Mouse (Mus musculus) lung, postnatal 0 days (tissue): Measurements from ENCODE around the gene Mfsd14b. TPM values are rescaled to one million over a fixed set of nuclear protein-coding genes. Genes with fewer than 3 reads are reported as not detected.

Experiments used
- ATAC-seq: fragments of 200-750 bp; cut with Nextera tagmentation; 2 replicates; pipeline ENCODE4 v1.8.0; 2017; ENCODE audit warnings: moderate library complexity
- DNase-seq: peaks from one replicate; pipeline ENCODE4 v3.0.0-alpha.2; 2016; ENCODE audit warnings: low spot score
- H3K27ac ChIP-seq: fragments of 300-500 bp; sonication (generic); 2 replicates; pipeline ENCODE4 v1.5.1; 2014; ENCODE audit warnings: antibody characterized with exemption, mild to moderate bottlenecking, low read length, mixed read lengths
- H3K27me3 ChIP-seq: fragments of 300-500 bp; sonication (generic); replicated peaks from 2 replicates; pipeline ENCODE4 v1.6.1; 2014; ENCODE audit warnings: low read length, mixed read lengths; ENCODE audit not compliant: insufficient read depth
- H3K36me3 ChIP-seq: fragments of 300-500 bp; sonication (generic); 2 replicates; pipeline ENCODE4 v1.6.1; 2014; ENCODE audit warnings: low read length, mixed read lengths; ENCODE audit not compliant: insufficient read depth
- H3K4me1 ChIP-seq: fragments of 300-500 bp; sonication (generic); 2 replicates; pipeline ENCODE4 v1.6.1; 2014; ENCODE audit warnings: antibody characterized with exemption, low read depth, low read length, mixed read lengths; ENCODE audit not compliant: insufficient read depth
- H3K4me2 ChIP-seq: fragments of 300-500 bp; sonication (generic); replicated peaks from 2 replicates; pipeline ENCODE4 v1.6.1; 2014; ENCODE audit warnings: low read depth, mild to moderate bottlenecking, low read length, moderate library complexity, mixed read lengths
- H3K4me3 ChIP-seq: fragments of 300-500 bp; sonication (generic); 2 replicates; pipeline ENCODE4 v1.5.1; 2014; ENCODE audit warnings: low read depth, low read length
- H3K9ac ChIP-seq: fragments of 300-500 bp; sonication (generic); replicated peaks from 2 replicates; pipeline ENCODE4 v1.6.1; 2014; ENCODE audit warnings: low read depth, mild to moderate bottlenecking
- H3K9me3 ChIP-seq: fragments of 300-500 bp; sonication (generic); 2 replicates; pipeline ENCODE4 v1.6.1; 2016; ENCODE audit warnings: low read length, mixed read lengths
- CTCF ChIP-seq: IDR thresholded peaks from 2 replicates; pipeline ENCODE4 v1.5.1; 2016; ENCODE audit warnings: antibody characterized with exemption, mild to moderate bottlenecking
- EP300 ChIP-seq: IDR thresholded peaks from 2 replicates; pipeline ENCODE4 v1.6.1; 2016; ENCODE audit warnings: antibody characterized with exemption, mild to moderate bottlenecking, control low read depth
- WGBS: fragments of 180-500 bp; shearing (Covaris S2); extraction: QIAGEN DNeasy Blood & Tissue Kit; methylation state at CpG from one replicate; pipeline ENCODE4 v1.1.7; 2014; 5-methylcytosine and 5-hydroxymethylcytosine counted together
- polyA plus RNA-seq: library from polyadenylated mRNA; unstranded; fragments of >200 nt; fragmentation: Nextera tagmentation; extraction: Ambion mirVana; gene quantifications from 2 replicates; pipeline ENCODE4 v1.2.1, GENCODE M21; 2015

The Mfsd14b gene
- polyA plus RNA-seq, 1 experiment from 2014 or later, result 46.1 TPM

GRCm38 (mm10) chr13:65113239-65113638, 464 bp upstream of the Mfsd14b start:
- H3K4me3 ChIP-seq, result peak overlapping the region; percentile 76
- H3K27me3 ChIP-seq, result no peaks in the 10 kb centered on the region
- H3K4me1 ChIP-seq, result no peaks in the 10 kb centered on the region
- H3K27ac ChIP-seq, result peak overlapping the region; percentile 89
- 68% methylated on average over 3 of the region's 3 CpGs for WGBS
- peak overlapping the region; percentile 90 for H3K9ac ChIP-seq
- DNase-seq, result peak; percentile 33
- H3K4me2 ChIP-seq, result peak overlapping the region; percentile 56
- H3K9me3 ChIP-seq, result no peaks in the 10 kb centered on the region
- TF ChIP-seq EP300, result no peak
- no peak for TF ChIP-seq CTCF
- no peaks in the 10 kb centered on the region for H3K36me3 ChIP-seq
- no peak for ATAC-seq

DNA sequence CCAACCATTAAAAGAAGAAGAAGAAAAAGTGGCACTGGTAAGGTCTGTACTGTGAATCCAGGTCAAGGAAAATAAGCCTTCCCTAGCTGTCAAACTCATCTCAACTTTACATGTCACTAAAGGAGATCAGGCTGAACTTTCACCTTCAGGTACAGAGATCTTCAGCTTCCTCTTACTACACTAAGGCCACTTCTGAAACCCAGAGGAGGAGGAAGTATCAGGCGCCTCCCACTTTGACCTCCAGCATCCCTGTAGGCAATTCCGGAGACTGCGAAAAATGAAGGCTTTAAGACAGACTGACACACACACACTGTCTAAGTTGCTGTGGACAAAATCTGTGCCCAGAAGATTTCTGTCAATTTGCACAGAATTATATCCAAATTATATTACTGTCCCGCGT, 814 bp downstream of the Mfsd14b start:
- TF ChIP-seq CTCF (no peak), EP300 (no peak)

GRCm38 (mm10) chr13:65101232-65101631, 11.5 kb downstream of the Mfsd14b start:
- 88% methylated on average over 3 of the region's 3 CpGs for WGBS
- Histone ChIP-seq H3K4me3 (no peak overlapping the region), H3K27me3 (no peaks in the 10 kb centered on the region), H3K4me2 (no peak overlapping the region), H3K4me1 (no peaks in the 10 kb centered on the region), H3K9ac (no peak overlapping the region), H3K27ac (no peak overlapping the region), H3K9me3 (no peaks in the 10 kb centered on the region; the same call in 1 of the 2 replicates), H3K36me3 (no peaks in the 10 kb centered on the region)
- ATAC-seq (no peak), DNase-seq (peak; percentile 10)
- TF ChIP-seq EP300 (no peak), CTCF (no peak)

More for the DNA sequence above, 814 bp downstream of the Mfsd14b start:
- Histone ChIP-seq H3K4me2 (peak overlapping the region; percentile 56), H3K4me1 (no peaks in the 10 kb centered on the region), H3K4me3 (peak overlapping the region; percentile 76), H3K9me3 (no peaks in the 10 kb centered on the region), H3K9ac (peak overlapping the region; percentile 90), H3K27ac (peak overlapping the region; percentile 89), H3K27me3 (no peaks in the 10 kb centered on the region), H3K36me3 (no peaks in the 10 kb centered on the region)
- DNase-seq, result peak; percentile 70
- under 1% methylated on average over 5 of the region's 5 CpGs for WGBS
- ATAC-seq, result no peak; the same call in 1 of the 2 replicates

DNA sequence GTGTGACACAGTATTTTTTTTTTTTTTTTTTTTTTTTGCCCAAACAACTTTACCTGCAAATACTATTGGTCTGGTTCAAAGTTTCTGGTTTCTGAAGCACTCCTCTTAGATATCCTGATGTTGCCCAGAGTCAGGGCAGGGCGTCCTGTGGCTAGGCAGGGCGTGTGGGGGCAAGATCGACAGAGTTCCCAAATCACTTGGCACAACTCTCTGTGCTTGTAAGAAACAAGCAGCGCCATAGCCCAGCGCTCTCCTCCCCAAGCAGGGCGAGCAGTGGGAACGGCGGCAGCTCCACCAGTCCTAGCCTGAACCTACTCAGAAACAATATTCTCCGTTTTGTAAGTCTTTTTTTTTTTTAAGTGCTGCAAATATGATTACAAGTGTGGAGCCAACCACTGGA, 12.1 kb downstream of the Mfsd14b start:
- H3K27ac ChIP-seq, result no peak overlapping the region
- TF ChIP-seq CTCF, result no peak
- TF ChIP-seq EP300, result no peak
- H3K27me3 ChIP-seq, result no peaks in the 10 kb centered on the region
- no peak overlapping the region for H3K4me2 ChIP-seq
- WGBS, result 96% methylated on average over 9 of the region's 9 CpGs
- ATAC-seq (no peak), DNase-seq (no peak)
- no peaks in the 10 kb centered on the region for H3K36me3 ChIP-seq
- H3K4me3 ChIP-seq, result no peak overlapping the region
- H3K9me3 ChIP-seq, result no peaks in the 10 kb centered on the region; the same call in 1 of the 2 replicates
- H3K9ac ChIP-seq, result no peak overlapping the region
- H3K4me1 ChIP-seq, result no peaks in the 10 kb centered on the region

DNA sequence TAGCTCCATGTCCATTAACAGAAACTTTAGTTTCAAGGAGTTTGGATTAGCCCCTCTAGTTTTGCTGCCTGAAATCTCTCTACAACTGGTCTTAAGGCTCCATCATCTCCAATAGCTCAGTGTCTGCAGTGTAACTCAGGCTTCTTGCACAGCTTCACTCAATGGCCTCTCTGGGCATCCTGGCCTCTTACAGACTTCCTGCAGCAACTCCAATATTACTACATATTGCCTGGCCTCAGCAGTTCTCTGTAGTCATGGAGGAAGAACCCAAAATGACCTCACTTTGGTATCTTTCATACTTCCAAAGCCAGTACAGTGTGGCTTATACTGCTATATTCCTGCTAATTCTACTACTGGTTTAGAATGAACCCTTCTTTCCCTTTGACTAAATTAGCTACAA, 15.8 kb downstream of the Mfsd14b start:
- Histone ChIP-seq H3K4me2 (no peak overlapping the region), H3K4me3 (no peak overlapping the region), H3K4me1 (no peaks in the 10 kb centered on the region), H3K27me3 (no peaks in the 10 kb centered on the region), H3K9me3 (no peaks in the 10 kb centered on the region), H3K27ac (no peak overlapping the region), H3K36me3 (no peaks in the 10 kb centered on the region), H3K9ac (no peak overlapping the region)
- DNase-seq (no peak), ATAC-seq (no peak)
- TF ChIP-seq CTCF (no peak), EP300 (no peak)

GRCm38 (mm10) chr13:65095923-65096322, 16.9 kb downstream of the Mfsd14b start:
- H3K9ac ChIP-seq, result no peak overlapping the region
- H3K36me3 ChIP-seq, result 0 out of 2 replicates have a peak, but pooled peaks cover 4% of the 10 kb centered on the region
- H3K4me3 ChIP-seq, result no peak overlapping the region
- H3K9me3 ChIP-seq, result no peaks in the 10 kb centered on the region
- H3K4me1 ChIP-seq, result no peaks in the 10 kb centered on the region
- ATAC-seq (no peak), DNase-seq (no peak)
- H3K27me3 ChIP-seq, result no peaks in the 10 kb centered on the region
- H3K27ac ChIP-seq, result no peak overlapping the region
- H3K4me2 ChIP-seq, result no peak overlapping the region
- no peak for TF ChIP-seq EP300
- no peak for TF ChIP-seq CTCF
- 95% methylated on average over 4 of the region's 4 CpGs for WGBS

GRCm38 (mm10) chr13:65069969-65070368, 42.8 kb downstream of the Mfsd14b start:
- TF ChIP-seq CTCF, result no peak
- TF ChIP-seq EP300, result no peak
- peaks cover 14% of the 10 kb centered on the region; the same call in 1 of the 2 replicates for H3K36me3 ChIP-seq
- H3K27ac ChIP-seq, result no peak overlapping the region
- ATAC-seq (no peak), DNase-seq (no peak)
- H3K4me2 ChIP-seq, result no peak overlapping the region
- no peaks in the 10 kb centered on the region for H3K9me3 ChIP-seq
- no peaks in the 10 kb centered on the region for H3K4me1 ChIP-seq
- no peak overlapping the region for H3K4me3 ChIP-seq
- H3K9ac ChIP-seq, result no peak overlapping the region
- 70% methylated on average over 2 of the region's 2 CpGs for whole genome bisulfite sequencing
- H3K27me3 ChIP-seq, result no peaks in the 10 kb centered on the region
